Mouse (Mus musculus): ENCODE measurements at regions not wholly inside any gene's neighbourhood (a gene's known extent, or its start where the extent isn't known, plus 50 kb on each side); places are given as distances from the start of the nearest gene placed in this dataset.

GRCm38 (mm10) chr9:11277810-11278209 is 373.2 kb upstream of the Cntn5 start:
- TF ChIP-seq POLR2A (IDR thresholded peaks at IDR 0.05; ENCODE audit: insufficient read depth, low read length) (no peak), CTCF (IDR thresholded peaks at IDR 0.05; ENCODE audit: low read depth, low read length) (no peak)
